Comparison of ENCODE assay signal across 19 mouse cellular contexts in the genomic region with DNA sequence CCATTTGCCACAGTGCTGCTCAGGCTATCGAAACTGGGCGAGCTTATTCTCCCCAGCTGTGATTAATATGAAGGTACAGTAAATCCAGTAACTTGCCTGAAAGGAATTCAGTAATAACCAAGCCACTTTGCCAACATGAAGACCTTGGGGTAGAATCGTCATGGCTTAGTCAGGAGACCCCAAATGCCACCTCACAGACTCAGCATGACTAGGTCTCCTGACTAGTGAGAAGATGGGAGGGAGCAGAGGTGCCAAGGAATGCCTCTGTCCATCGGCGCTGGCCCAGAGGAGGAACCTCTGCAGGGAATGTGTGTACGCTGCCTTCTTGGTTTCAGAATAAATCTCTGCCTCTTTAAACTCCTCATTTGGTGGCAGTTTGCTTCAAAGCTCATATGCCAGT. TPM values are rescaled to one million over a fixed set of nuclear protein-coding genes. Genes with fewer than 3 reads are reported as not detected.
DNase-seq lines count a peak whose midpoint lies in the region; ATAC-seq and TF ChIP-seq lines count a peak whose summit lies in the region.
"Had no signal": no experiment of that assay in that cellular context is flagged by ENCODE, and none has a peak within 500 bp of the region (broad histone marks: within the 10 kb centered on the region; RNA-seq: fewer than 3 reads in every experiment).

No protein-coding gene starts in this region.

- peaks cover 56% of the 10 kb centered on the region for H3K4me1 ChIP-seq in heart, embryonic 10.5 days
- H3K4me1 ChIP-seq in stomach, embryonic 15.5 days, result 0 out of 2 replicates have a peak, but pooled peaks cover 12% of the 10 kb centered on the region
- H3K4me1 ChIP-seq in stomach, postnatal 0 days (replicated peaks; ENCODE audit: control insufficient read depth, insufficient read depth), result no peaks in the 10 kb centered on the region
- peaks cover 10% of the 10 kb centered on the region for H3K4me1 ChIP-seq in stomach, embryonic 16.5 days (ENCODE audit: control insufficient read depth, insufficient read depth, low read length)
- H3K4me1 ChIP-seq in intestine, postnatal 0 days (replicated peaks; ENCODE audit: control insufficient read depth, insufficient read depth, low read length), result peaks cover 5% of the 10 kb centered on the region; the same call in 1 of the 2 replicates
- H3K4me1 ChIP-seq: forebrain, embryonic 12.5 days had no signal

- 87% methylated on average over 6 of the region's 6 CpGs for WGBS in heart, embryonic 10.5 days
- WGBS in stomach, embryonic 15.5 days, result 83% methylated on average over 6 of the region's 6 CpGs
- 78% methylated on average over 6 of the region's 6 CpGs for WGBS in stomach, postnatal 0 days
- WGBS in stomach, embryonic 16.5 days, result 81% methylated on average over 6 of the region's 6 CpGs
- WGBS in intestine, postnatal 0 days, result 84% methylated on average over 6 of the region's 6 CpGs

- no peak for ATAC-seq in stomach, embryonic 15.5 days (ENCODE audit: insufficient read depth, low FRiP score, low read depth)
- no peak for ATAC-seq in stomach, postnatal 0 days (ENCODE audit: low FRiP score, low TSS enrichment)
- ATAC-seq in stomach, embryonic 16.5 days (ENCODE audit: insufficient read depth, low FRiP score), result no peak
- no peak for ATAC-seq in intestine, postnatal 0 days
- ATAC-seq: intestine, embryonic 15.5 days had no signal

- no peak for TF ChIP-seq CTCF in stomach, postnatal 0 days (IDR thresholded peaks at IDR 0.05; ENCODE audit: low read depth)
- no peak for TF ChIP-seq CTCF in intestine, postnatal 0 days (IDR thresholded peaks at IDR 0.05; ENCODE audit: low read depth)

- TF ChIP-seq EP300 in stomach, postnatal 0 days (optimal IDR thresholded peaks at IDR 0.05), result no peak

- no peak overlapping the region for H3K9ac ChIP-seq in stomach, embryonic 15.5 days
- no peak overlapping the region for H3K9ac ChIP-seq in stomach, postnatal 0 days (ENCODE audit: low read length)
- no peak overlapping the region for H3K9ac ChIP-seq in stomach, embryonic 16.5 days (ENCODE audit: low read length)
- H3K9ac ChIP-seq in intestine, postnatal 0 days (ENCODE audit: low read depth, low read length), result no peak overlapping the region
- H3K9ac ChIP-seq: embryonic facial prominence, embryonic 13.5 days; forebrain, embryonic 12.5 days; hindbrain, embryonic 14.5 days; intestine, embryonic 15.5 days had no signal

- no peak overlapping the region for H3K27ac ChIP-seq in heart, embryonic 10.5 days
- peak overlapping the region; percentile 40; the same call in 1 of the 2 replicates for H3K27ac ChIP-seq in stomach, embryonic 15.5 days
- no peak overlapping the region for H3K27ac ChIP-seq in stomach, postnatal 0 days (replicated peaks)
- H3K27ac ChIP-seq in stomach, embryonic 16.5 days (ENCODE audit: low read length), result peak overlapping the region; percentile 40; the same call in 1 of the 2 replicates
- no peak overlapping the region for H3K27ac ChIP-seq in intestine, postnatal 0 days (ENCODE audit: low read depth, low read length)
- H3K27ac ChIP-seq: embryonic facial prominence, embryonic 13.5 days; forebrain, embryonic 12.5 days; hindbrain, embryonic 10.5 days; hindbrain, embryonic 14.5 days; intestine, embryonic 15.5 days had no signal

- no peaks in the 10 kb centered on the region for H3K9me3 ChIP-seq in heart, embryonic 10.5 days
- H3K9me3 ChIP-seq in stomach, embryonic 15.5 days, result no peaks in the 10 kb centered on the region
- H3K9me3 ChIP-seq in stomach, postnatal 0 days (ENCODE audit: control insufficient read depth, low read length), result no peaks in the 10 kb centered on the region
- H3K9me3 ChIP-seq in stomach, embryonic 16.5 days (replicated peaks; ENCODE audit: control insufficient read depth, low read length), result no peaks in the 10 kb centered on the region
- no peaks in the 10 kb centered on the region for H3K9me3 ChIP-seq in intestine, postnatal 0 days (ENCODE audit: control insufficient read depth)
- H3K9me3 ChIP-seq: embryonic facial prominence, embryonic 13.5 days; forebrain, embryonic 12.5 days; hindbrain, embryonic 10.5 days; intestine, embryonic 15.5 days had no signal

- no peaks in the 10 kb centered on the region for H3K27me3 ChIP-seq in heart, embryonic 10.5 days (ENCODE audit: insufficient read depth, poor library complexity, severe bottlenecking)
- no peaks in the 10 kb centered on the region for H3K27me3 ChIP-seq in stomach, embryonic 15.5 days (replicated peaks)
- no peaks in the 10 kb centered on the region for H3K27me3 ChIP-seq in stomach, postnatal 0 days (ENCODE audit: control insufficient read depth, insufficient read depth, low read length)
- H3K27me3 ChIP-seq in stomach, embryonic 16.5 days (ENCODE audit: control insufficient read depth, insufficient read depth, low read length), result no peaks in the 10 kb centered on the region
- no peaks in the 10 kb centered on the region for H3K27me3 ChIP-seq in intestine, postnatal 0 days (replicated peaks; ENCODE audit: control insufficient read depth, insufficient read depth, low read length)
- H3K27me3 ChIP-seq: embryonic facial prominence, embryonic 13.5 days; forebrain, embryonic 12.5 days; intestine, embryonic 15.5 days had no signal

- H3K36me3 ChIP-seq in heart, embryonic 10.5 days, result no peaks in the 10 kb centered on the region
- no peaks in the 10 kb centered on the region for H3K36me3 ChIP-seq in stomach, embryonic 15.5 days
- H3K36me3 ChIP-seq in stomach, postnatal 0 days (ENCODE audit: control insufficient read depth, insufficient read depth, low read length), result no peaks in the 10 kb centered on the region
- H3K36me3 ChIP-seq in stomach, embryonic 16.5 days (ENCODE audit: control insufficient read depth, insufficient read depth, low read length), result no peaks in the 10 kb centered on the region
- H3K36me3 ChIP-seq in intestine, postnatal 0 days (ENCODE audit: control insufficient read depth, insufficient read depth), result no peaks in the 10 kb centered on the region
- H3K36me3 ChIP-seq: embryonic facial prominence, embryonic 13.5 days; forebrain, embryonic 12.5 days; intestine, embryonic 15.5 days had no signal

- peak; percentile 42 for DNase-seq in adrenal gland, postnatal 25 days
- DNase-seq in adrenal gland, postnatal 10 days, result no peak
- DNase-seq in heart, embryonic 10.5 days (ENCODE audit: low spot score), result peak; percentile 63
- no peak for DNase-seq in heart, adult 8-10 months (ENCODE audit: low spot score)
- DNase-seq in stomach, postnatal 0 days (ENCODE audit: low spot score), result no peak
- DNase-seq: cerebellum, adult 11-12 months; cerebellum, adult 9-10 months; cerebellum, postnatal 25 days; heart, adult 18-20 months; heart, postnatal 10 days; kidney, adult 2 months had no signal

- no peak overlapping the region for H3K4me3 ChIP-seq in heart, embryonic 10.5 days
- H3K4me3 ChIP-seq in stomach, embryonic 15.5 days (replicated peaks), result no peak overlapping the region
- no peak overlapping the region for H3K4me3 ChIP-seq in stomach, postnatal 0 days (ENCODE audit: low read depth, low read length)
- no peak overlapping the region for H3K4me3 ChIP-seq in stomach, embryonic 16.5 days (replicated peaks; ENCODE audit: low read length)
- H3K4me3 ChIP-seq in intestine, postnatal 0 days (ENCODE audit: low read depth, low read length), result no peak overlapping the region
- H3K4me3 ChIP-seq: embryonic facial prominence, embryonic 13.5 days; forebrain, embryonic 12.5 days; hindbrain, embryonic 10.5 days; intestine, embryonic 15.5 days had no signal

- H3K4me2 ChIP-seq in stomach, embryonic 15.5 days, result no peak overlapping the region
- H3K4me2 ChIP-seq in stomach, postnatal 0 days (replicated peaks; ENCODE audit: low read depth), result no peak overlapping the region
- H3K4me2 ChIP-seq in stomach, embryonic 16.5 days (ENCODE audit: low read depth, low read length), result no peak overlapping the region
- no peak overlapping the region for H3K4me2 ChIP-seq in intestine, postnatal 0 days (replicated peaks; ENCODE audit: low read depth)
- H3K4me2 ChIP-seq: embryonic facial prominence, embryonic 13.5 days; forebrain, embryonic 12.5 days; hindbrain, embryonic 14.5 days; intestine, embryonic 15.5 days had no signal

RNA-seq across cellular contexts. Expression of a gene that starts 30.4 kb away (rescaled TPM):
- total RNA-seq in adrenal gland, postnatal 25 days (2021), result 26.6 and 32.0 TPM in 2 replicates
- total RNA-seq in adrenal gland, postnatal 10 days (2021), result 10 to 100 TPM; 35.0 to 39.0 TPM
- polyA plus RNA-seq in heart, embryonic 10.5 days (2016; fragmentation: Nextera tagmentation; extraction: Ambion mirVana), result 2.0 and 2.9 TPM in 2 replicates
- 10 to 100 TPM; 22.7 to 33.0 (median 28.0) TPM for total RNA-seq in heart, adult 8-10 months (2022)
- 4.1 and 4.9 TPM in 2 replicates for polyA plus RNA-seq in stomach, embryonic 15.5 days (2015; fragmentation: Nextera tagmentation; extraction: Ambion mirVana)
- polyA plus RNA-seq in stomach, postnatal 0 days (2015; fragmentation: Nextera tagmentation; extraction: Ambion mirVana), result 1.4 and 1.9 TPM in 2 replicates
- polyA plus RNA-seq in stomach, embryonic 16.5 days (2015; fragmentation: Nextera tagmentation; extraction: Ambion mirVana), result 2.8 and 3.9 TPM in 2 replicates
- polyA plus RNA-seq in intestine, postnatal 0 days (2015; fragmentation: Nextera tagmentation; extraction: Ambion mirVana), result 4.3 and 5.2 TPM in 2 replicates

Comparison
In these comparisons a context has a peak if more than half of its experiments do, and no peak if none do; other contexts are left out.
1. DNase-seq: peak in adrenal gland, postnatal 25 days (single experiment) and heart, embryonic 10.5 days (single experiment); none in adrenal gland, postnatal 10 days (single experiment), heart, adult 8-10 months (single experiment) and stomach, postnatal 0 days (single experiment).
2. H3K27ac ChIP-seq: peak in stomach, embryonic 15.5 days (single experiment) and stomach, embryonic 16.5 days (single experiment); none in heart, embryonic 10.5 days (single experiment), stomach, postnatal 0 days (single experiment) and intestine, postnatal 0 days (single experiment).